Mouse (Mus musculus) heart, embryonic 14.5 days (tissue): ENCODE results near the gene Tspo2. TPM values are rescaled to one million over a fixed set of nuclear protein-coding genes. Genes with fewer than 3 reads are reported as not detected.

Experiments used
- ATAC-seq: fragments of 200-750 bp; cut with Nextera tagmentation; 2 replicates; pipeline ENCODE4 v1.8.0; 2017; ENCODE audit warnings: low read depth, moderate TSS enrichment; ENCODE audit not compliant: insufficient number of reproducible peaks, insufficient read depth, low FRiP score
- H3K27ac ChIP-seq, 2 experiments: fragments of 200-500 bp in 1 of 2; fragments of 300-500 bp in 1 of 2; sonication (generic) in 1 of 2; replicated peaks in 1 of 2; 2 replicates each; pipeline ENCODE4 v1.5.1; 2012 to 2014; ENCODE audit warnings: low read depth in 2 of 2, low read length in 2 of 2, control low read depth in 1 of 2, mild to moderate bottlenecking in 1 of 2, mixed read lengths in 1 of 2; ENCODE audit not compliant: control insufficient read depth in 1 of 2, insufficient read depth in 1 of 2
- H3K27me3 ChIP-seq: fragments of 300-500 bp; sonication (generic); 2 replicates; pipeline ENCODE4 v1.6.1; 2014; ENCODE audit warnings: mild to moderate bottlenecking, low read length, control low read depth; ENCODE audit not compliant: control insufficient read depth, insufficient read depth
- H3K36me3 ChIP-seq: fragments of 300-500 bp; sonication (generic); 2 replicates; pipeline ENCODE4 v1.6.1; 2014; ENCODE audit warnings: mild to moderate bottlenecking, control low read depth, low read length, mixed read lengths; ENCODE audit not compliant: control insufficient read depth, insufficient read depth
- H3K4me1 ChIP-seq, 2 experiments: fragments of 200-500 bp in 1 of 2; fragments of 300-500 bp in 1 of 2; sonication (generic) in 1 of 2; 2 replicates each; pipeline ENCODE4 v1.6.1; 2012 to 2014; ENCODE audit warnings: low read length in 2 of 2, control low read depth in 1 of 2, mixed read lengths in 1 of 2; ENCODE audit not compliant: control insufficient read depth in 2 of 2, insufficient read depth in 2 of 2
- H3K4me2 ChIP-seq: fragments of 300-500 bp; sonication (generic); 2 replicates; pipeline ENCODE4 v1.6.1; 2014; ENCODE audit warnings: mild to moderate bottlenecking, low read length
- H3K4me3 ChIP-seq, 2 experiments: fragments of 200-500 bp in 1 of 2; fragments of 300-500 bp in 1 of 2; sonication (generic) in 1 of 2; 2 replicates each; pipeline ENCODE4 v1.5.1; 2012 to 2014; ENCODE audit warnings: low read length in 2 of 2, mild to moderate bottlenecking in 2 of 2, control low read depth in 1 of 2, low read depth in 1 of 2, moderate library complexity in 1 of 2; ENCODE audit not compliant: control insufficient read depth in 1 of 2, insufficient read depth in 1 of 2
- H3K9ac ChIP-seq: fragments of 300-500 bp; sonication (generic); 2 replicates; pipeline ENCODE4 v1.6.1; 2014; ENCODE audit warnings: mild to moderate bottlenecking, low read length
- H3K9me3 ChIP-seq: fragments of 300-500 bp; sonication (generic); 2 replicates; pipeline ENCODE4 v1.6.1; 2016; ENCODE audit warnings: low read length, control low read depth; ENCODE audit not compliant: control insufficient read depth
- WGBS: fragments of 180-500 bp; shearing (Covaris S2); extraction: QIAGEN DNeasy Blood & Tissue Kit; methylation state at CpG from one replicate; pipeline ENCODE4 v1.1.7; 2014; 5-methylcytosine and 5-hydroxymethylcytosine counted together
- polyA plus RNA-seq: library from polyadenylated mRNA; unstranded; fragments of >200 nt; fragmentation: Nextera tagmentation; extraction: Ambion mirVana; gene quantifications from 2 replicates; pipeline ENCODE4 v1.2.1, GENCODE M21; 2014

Tspo2 gene
- polyA plus RNA-seq, 1 experiment from 2014 or later, result 3.6 TPM

GRCm38 (mm10) chr17:48462096-48462495, 10.8 kb upstream of the Tspo2 start:
- Histone ChIP-seq H3K4me2 (no peak overlapping the region), H3K36me3 (no peaks in the 10 kb centered on the region), H3K27me3 (0 out of 2 replicates have a peak, but pooled peaks cover 4% of the 10 kb centered on the region), H3K9me3 (no peaks in the 10 kb centered on the region), H3K4me3 (no peak overlapping the region), H3K9ac (no peak overlapping the region), H3K27ac (no peak overlapping the region), H3K4me1 (peaks cover under 1 to 3% of the 10 kb centered on the region in 2 experiments; a peak in 2 of 4 replicates)
- 87% methylated on average over 13 of the region's 13 CpGs for WGBS
- ATAC-seq, result no peak

- H3K36me3 ChIP-seq, result no peaks in the 10 kb centered on the region
- no peaks in the 10 kb centered on the region for H3K27me3 ChIP-seq
- H3K4me2 ChIP-seq, result no peak overlapping the region
- no peak for ATAC-seq
- H3K27ac ChIP-seq, result no peak overlapping the region
- no peak overlapping the region; the same call in 1 of the 2 replicates for H3K9ac ChIP-seq
- no peaks in the 10 kb centered on the region for H3K9me3 ChIP-seq
- WGBS, result 70% methylated on average over 13 of the region's 13 CpGs
- peaks cover 0 to 2% of the 10 kb centered on the region in 2 experiments; a peak in 1 of 4 replicates for H3K4me1 ChIP-seq
- H3K4me3 ChIP-seq, result no peak overlapping the region
These were observed 6.8 kb upstream of the Tspo2 start for GRCm38 (mm10) chr17:48457971-48458653.

GRCm38 (mm10) chr17:48455955-48456354, 4.6 kb upstream of the Tspo2 start:
- ATAC-seq, result no peak
- H3K27ac ChIP-seq, result no peak overlapping the region
- H3K9ac ChIP-seq, result no peak overlapping the region
- no peak overlapping the region for H3K4me3 ChIP-seq
- peaks cover 0 to 2% of the 10 kb centered on the region in 2 experiments; a peak in 1 of 4 replicates for H3K4me1 ChIP-seq
- H3K36me3 ChIP-seq, result no peaks in the 10 kb centered on the region
- no peak overlapping the region for H3K4me2 ChIP-seq
- 87% methylated on average over 2 of the region's 2 CpGs for WGBS
- H3K27me3 ChIP-seq, result no peaks in the 10 kb centered on the region
- H3K9me3 ChIP-seq, result no peaks in the 10 kb centered on the region

- peaks cover 0 to 2% of the 10 kb centered on the region in 2 experiments; a peak in 1 of 4 replicates for H3K4me1 ChIP-seq
- no peak within 1 kb of the TSS for H3K4me3 ChIP-seq
- 50% methylated on average over 11 of the region's 11 CpGs for WGBS
- H3K36me3 ChIP-seq, result no peaks in the 10 kb centered on the region
- no peak within 1 kb of the TSS for H3K27ac ChIP-seq
- H3K9me3 ChIP-seq, result no peaks in the 10 kb centered on the region
- H3K27me3 ChIP-seq, result no peaks in the 10 kb centered on the region
- no peak within 1 kb of the TSS for H3K9ac ChIP-seq
- H3K4me2 ChIP-seq, result peak within 1 kb of the TSS; percentile 39
- ATAC-seq, result no peak
These were observed 3.4 kb upstream of the Tspo2 start, which contains the start of gene Unc5cl for GRCm38 (mm10) chr17:48454688-48455087. Gene Unc5cl, plus strand, starts transcription at chr17:48454901.

GRCm38 (mm10) chr17:48454190-48454589, 2.9 kb upstream of the Tspo2 start:
- Histone ChIP-seq H3K9ac (no peak overlapping the region), H3K9me3 (no peaks in the 10 kb centered on the region), H3K27me3 (no peaks in the 10 kb centered on the region), H3K4me2 (peak overlapping the region; percentile 39), H3K36me3 (no peaks in the 10 kb centered on the region), H3K27ac (no peak overlapping the region), H3K4me3 (no peak overlapping the region), H3K4me1 (peaks cover 0 to 2% of the 10 kb centered on the region in 2 experiments; a peak in 1 of 4 replicates)
- ATAC-seq, result no peak
- WGBS, result 40% methylated on average over 7 of the region's 7 CpGs

- Histone ChIP-seq H3K27ac (no peak overlapping the region), H3K4me3 (no peak overlapping the region), H3K9me3 (no peaks in the 10 kb centered on the region), H3K9ac (no peak overlapping the region), H3K27me3 (no peaks in the 10 kb centered on the region), H3K4me1 (peaks cover 0 to 2% of the 10 kb centered on the region in 2 experiments; a peak in 1 of 4 replicates), H3K36me3 (no peaks in the 10 kb centered on the region), H3K4me2 (no peak overlapping the region)
- no peak for ATAC-seq
- 78% methylated on average over 7 of the region's 7 CpGs for WGBS
These were observed 2.2 kb upstream of the Tspo2 start for GRCm38 (mm10) chr17:48453489-48453888.

GRCm38 (mm10) chr17:48451753-48452444, 577 bp upstream of the Tspo2 start:
- peaks cover 0 to 2% of the 10 kb centered on the region in 2 experiments; a peak in 1 of 4 replicates for H3K4me1 ChIP-seq
- no peak overlapping the region for H3K9ac ChIP-seq
- no peaks in the 10 kb centered on the region for H3K9me3 ChIP-seq
- H3K4me2 ChIP-seq, result no peak overlapping the region
- H3K27me3 ChIP-seq, result no peaks in the 10 kb centered on the region
- no peak overlapping the region for H3K27ac ChIP-seq
- H3K36me3 ChIP-seq, result no peaks in the 10 kb centered on the region
- whole genome bisulfite sequencing, result 61% methylated on average over 9 of the region's 9 CpGs
- H3K4me3 ChIP-seq, result no peak overlapping the region
- no peak for ATAC-seq
